Mouse (Mus musculus) intestine, embryonic 14.5 days (tissue): ENCODE measurements around the gene Fbxl17. TPM values are rescaled to one million over a fixed set of nuclear protein-coding genes. Genes with fewer than 3 reads are reported as not detected.

Experiments
- ATAC-seq: fragments of 200-750 bp; cut with Nextera tagmentation; replicated peaks from 2 replicates; pipeline ENCODE4 v1.8.0; 2017; ENCODE audit warnings: low read depth, moderate number of reproducible peaks, moderate TSS enrichment, moderate library complexity; ENCODE audit not compliant: low FRiP score, low TSS enrichment
- DNase-seq: peaks from one replicate; pipeline ENCODE4 v3.0.0-alpha.2; 2018; ENCODE audit warnings: low spot score
- H3K27ac ChIP-seq: fragments of 300-500 bp; sonication (generic); 2 replicates; pipeline ENCODE4 v1.5.1; 2014; ENCODE audit warnings: low read depth, mild to moderate bottlenecking, control low read depth
- H3K27me3 ChIP-seq: fragments of 300-500 bp; sonication (generic); replicated peaks from 2 replicates; pipeline ENCODE4 v1.6.1; 2014; ENCODE audit warnings: low read length, control low read depth; ENCODE audit not compliant: control insufficient read depth, insufficient read depth
- H3K36me3 ChIP-seq: fragments of 300-500 bp; sonication (generic); 2 replicates; pipeline ENCODE4 v1.6.1; 2014; ENCODE audit warnings: low read length, control low read depth; ENCODE audit not compliant: control insufficient read depth, insufficient read depth
- H3K4me1 ChIP-seq: fragments of 300-500 bp; sonication (generic); replicated peaks from 2 replicates; pipeline ENCODE4 v1.6.1; 2014; ENCODE audit warnings: low read length, control low read depth, mixed read lengths; ENCODE audit not compliant: control insufficient read depth, insufficient read depth
- H3K4me2 ChIP-seq: fragments of 300-500 bp; sonication (generic); 2 replicates; pipeline ENCODE4 v1.6.1; 2014; ENCODE audit warnings: low read length
- H3K4me3 ChIP-seq: fragments of 300-500 bp; sonication (generic); 2 replicates; pipeline ENCODE4 v1.5.1; 2014; ENCODE audit warnings: low read depth, low read length, control low read depth, mixed read lengths
- H3K9ac ChIP-seq: fragments of 300-500 bp; sonication (generic); 2 replicates; pipeline ENCODE4 v1.6.1; 2014; ENCODE audit warnings: mild to moderate bottlenecking, low read length
- H3K9me3 ChIP-seq: fragments of 300-500 bp; sonication (generic); 2 replicates; pipeline ENCODE4 v1.6.1; 2016; ENCODE audit warnings: low read length, control low read depth; ENCODE audit not compliant: control insufficient read depth
- WGBS: fragments of 180-500 bp; shearing (Covaris S2); extraction: QIAGEN DNeasy Blood & Tissue Kit; methylation state at CpG from one replicate; pipeline ENCODE4 v1.1.7; 2014; 5-methylcytosine and 5-hydroxymethylcytosine counted together
- polyA plus RNA-seq: library from polyadenylated mRNA; unstranded; fragments of >200 nt; fragmentation: Nextera tagmentation; extraction: Ambion mirVana; gene quantifications from 2 replicates; pipeline ENCODE4 v1.2.1, GENCODE M21; 2014

Fbxl17 gene
- polyA plus RNA-seq, 1 experiment from 2014 or later: 7.5 TPM

DNA sequence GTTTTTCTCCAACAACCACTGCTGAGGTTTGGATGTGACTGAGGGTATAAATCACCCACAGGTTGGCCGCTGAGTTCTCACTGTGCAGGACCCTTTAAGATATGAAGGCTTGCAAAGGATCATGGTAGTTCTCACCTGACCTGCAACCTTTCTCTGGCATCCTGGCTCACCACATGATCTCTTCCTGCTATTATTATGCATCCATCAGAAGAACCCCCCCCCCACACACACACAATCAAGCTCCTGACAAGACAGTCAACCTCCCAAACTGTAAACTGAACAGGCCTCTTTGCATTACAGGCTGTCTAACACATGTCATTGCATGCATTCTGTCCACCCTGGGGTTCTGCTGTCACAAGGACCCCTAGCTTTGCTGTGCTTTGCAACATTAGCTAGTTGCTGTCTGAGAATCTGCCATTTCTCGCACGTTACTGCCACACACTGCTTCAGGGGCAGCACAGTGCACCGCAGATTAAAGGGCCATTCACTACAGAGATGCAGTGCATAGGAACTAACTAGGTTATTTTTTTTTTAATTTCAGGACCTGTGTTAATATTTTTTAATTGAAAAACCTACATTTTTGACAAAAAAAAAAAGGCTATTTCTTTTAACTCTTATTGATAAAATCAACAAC, 148.8 kb downstream of the Fbxl17 start:
- DNase-seq (no peak), ATAC-seq (no peak)
- no peak overlapping the region for H3K4me2 ChIP-seq
- H3K4me1 ChIP-seq: no peaks in the 10 kb centered on the region
- no peak overlapping the region for H3K4me3 ChIP-seq
- no peak overlapping the region for H3K9ac ChIP-seq
- H3K36me3 ChIP-seq: 0 out of 2 replicates have a peak, but pooled peaks cover 3% of the 10 kb centered on the region
- no peak overlapping the region for H3K27ac ChIP-seq
- H3K9me3 ChIP-seq: no peaks in the 10 kb centered on the region
- 67% methylated on average over 4 of the region's 4 CpGs for WGBS
- no peaks in the 10 kb centered on the region for H3K27me3 ChIP-seq

DNA sequence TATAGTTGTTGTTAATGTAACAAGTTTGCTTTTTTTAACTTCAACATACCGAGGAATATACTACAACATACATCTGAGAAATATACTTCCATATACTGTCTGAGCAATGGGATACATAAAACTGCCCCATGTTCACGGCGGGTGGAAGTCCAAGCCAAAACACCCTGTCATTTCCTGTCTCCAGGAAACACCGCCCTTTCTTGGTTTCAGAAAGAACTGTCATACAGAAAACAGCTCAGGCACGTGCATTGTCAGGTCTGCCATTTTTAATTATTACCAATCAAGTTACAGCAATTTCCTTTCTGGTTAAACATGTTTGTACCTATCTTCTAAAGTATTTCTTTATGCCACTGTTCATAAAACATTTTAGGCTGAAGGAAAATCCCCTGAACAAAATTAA, 155.7 kb downstream of the Fbxl17 start:
- WGBS: 82% methylated on average over 5 of the region's 5 CpGs
- no peak for ATAC-seq

DNA sequence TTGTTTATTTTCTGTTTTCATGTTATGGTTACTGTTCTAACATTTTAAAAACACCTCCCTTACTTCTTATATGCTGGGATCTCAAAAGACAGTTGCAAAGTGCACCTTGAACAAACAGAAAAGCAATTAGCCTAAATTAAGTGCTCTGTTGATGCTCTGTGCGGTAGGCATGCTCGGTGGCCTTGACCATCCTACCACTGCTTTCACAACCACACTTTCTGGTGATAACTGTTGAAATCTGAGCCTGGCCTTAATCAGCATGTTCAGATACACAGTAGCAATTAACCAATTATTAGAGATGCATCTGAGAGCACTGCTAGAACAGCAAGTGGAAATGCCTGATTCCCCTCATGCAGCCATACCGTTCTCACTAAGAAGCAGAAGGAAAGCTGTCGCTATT, 156.7 kb downstream of the Fbxl17 start:
- no peak for DNase-seq
- no peak overlapping the region for H3K4me3 ChIP-seq
- peaks cover 10% of the 10 kb centered on the region; the same call in 1 of the 2 replicates for H3K4me1 ChIP-seq
- no peak overlapping the region for H3K27ac ChIP-seq
- H3K27me3 ChIP-seq: no peaks in the 10 kb centered on the region
- H3K9me3 ChIP-seq: no peaks in the 10 kb centered on the region
- H3K36me3 ChIP-seq: 0 out of 2 replicates have a peak, but pooled peaks cover 3% of the 10 kb centered on the region
- H3K4me2 ChIP-seq: no peak overlapping the region
- H3K9ac ChIP-seq: no peak overlapping the region
- WGBS: 85% methylated on average over 4 of the region's 4 CpGs
- no peak for ATAC-seq

More for the DNA sequence above, 155.7 kb downstream of the Fbxl17 start:
- no peaks in the 10 kb centered on the region for H3K9me3 ChIP-seq
- H3K4me2 ChIP-seq: no peak overlapping the region
- H3K27me3 ChIP-seq: no peaks in the 10 kb centered on the region
- no peak for DNase-seq
- no peak overlapping the region for H3K4me3 ChIP-seq
- H3K27ac ChIP-seq: no peak overlapping the region
- H3K36me3 ChIP-seq: 0 out of 2 replicates have a peak, but pooled peaks cover 3% of the 10 kb centered on the region
- peaks cover 7% of the 10 kb centered on the region; the same call in 1 of the 2 replicates for H3K4me1 ChIP-seq
- H3K9ac ChIP-seq: no peak overlapping the region

- Histone ChIP-seq H3K4me1 (peaks cover 10% of the 10 kb centered on the region; the same call in 1 of the 2 replicates), H3K4me2 (no peak overlapping the region), H3K36me3 (0 out of 2 replicates have a peak, but pooled peaks cover 3% of the 10 kb centered on the region), H3K9me3 (no peaks in the 10 kb centered on the region), H3K27me3 (no peaks in the 10 kb centered on the region), H3K4me3 (no peak overlapping the region), H3K27ac (no peak overlapping the region), H3K9ac (no peak overlapping the region)
- WGBS: 86% methylated on average over 11 of the region's 11 CpGs
- no peak for DNase-seq
- ATAC-seq: no peak
These were observed 157.4 kb downstream of the Fbxl17 start for GRCm38 (mm10) chr17:63342440-63342839.

DNA sequence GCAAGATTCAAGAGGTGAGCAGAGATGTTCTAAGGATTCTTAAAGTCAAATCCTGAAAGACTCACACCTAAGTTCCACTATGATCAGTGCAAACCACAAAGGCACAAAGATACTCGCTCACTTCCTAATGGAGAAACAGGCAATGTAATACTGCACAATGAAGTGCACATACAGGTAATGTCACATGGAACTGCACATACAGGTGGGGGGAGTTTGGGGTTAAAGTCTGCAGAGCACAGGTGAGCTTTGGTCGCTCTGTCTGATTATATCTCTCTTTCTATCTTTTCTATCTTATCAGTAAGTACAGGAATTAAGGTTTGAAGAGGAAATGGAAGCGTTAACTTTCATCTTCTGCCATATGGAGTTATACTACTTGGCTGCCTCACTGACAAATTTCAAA, 158.6 kb downstream of the Fbxl17 start:
- Histone ChIP-seq H3K4me2 (no peak overlapping the region), H3K36me3 (no peaks in the 10 kb centered on the region), H3K4me1 (peaks cover 10% of the 10 kb centered on the region; the same call in 1 of the 2 replicates), H3K9ac (no peak overlapping the region), H3K27me3 (no peaks in the 10 kb centered on the region), H3K27ac (no peak overlapping the region), H3K9me3 (no peaks in the 10 kb centered on the region), H3K4me3 (no peak overlapping the region)
- WGBS: 76% methylated on average over 3 of the region's 3 CpGs
- ATAC-seq (no peak), DNase-seq (no peak)

DNA sequence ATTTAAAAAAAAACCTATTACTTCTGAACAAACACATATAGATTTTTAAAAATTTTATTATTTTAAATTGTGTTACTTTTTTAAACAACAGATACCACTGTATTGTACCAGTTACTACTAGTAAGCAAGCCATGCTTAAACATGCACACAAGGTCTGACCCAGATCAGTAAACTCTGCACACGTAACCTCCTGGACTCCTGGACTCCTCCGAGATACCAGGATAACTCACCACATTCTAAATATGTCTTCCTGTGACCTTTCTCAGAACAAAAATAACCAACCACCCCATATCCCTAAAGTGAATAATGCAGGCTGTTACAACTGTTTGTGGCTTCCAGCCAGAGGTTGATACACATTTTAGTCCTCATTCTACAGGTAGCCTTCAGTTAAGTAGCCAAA, 170.9 kb downstream of the Fbxl17 start:
- Histone ChIP-seq H3K4me2 (no peak overlapping the region), H3K36me3 (no peaks in the 10 kb centered on the region), H3K4me3 (no peak overlapping the region), H3K27ac (no peak overlapping the region), H3K9me3 (no peaks in the 10 kb centered on the region), H3K9ac (no peak overlapping the region), H3K4me1 (no peaks in the 10 kb centered on the region), H3K27me3 (no peaks in the 10 kb centered on the region)
- ATAC-seq (no peak), DNase-seq (no peak)
- WGBS: 89% methylated on average over 2 of the region's 2 CpGs

GRCm38 (mm10) chr17:63326227-63326626, 173.6 kb downstream of the Fbxl17 start:
- no peak for DNase-seq
- no peak overlapping the region for H3K27ac ChIP-seq
- WGBS: 84% methylated on average over 5 of the region's 5 CpGs
- no peaks in the 10 kb centered on the region for H3K4me1 ChIP-seq
- no peak for ATAC-seq
- H3K27me3 ChIP-seq: no peaks in the 10 kb centered on the region
- H3K4me3 ChIP-seq: no peak overlapping the region
- no peak overlapping the region for H3K4me2 ChIP-seq
- H3K36me3 ChIP-seq: no peaks in the 10 kb centered on the region
- no peak overlapping the region for H3K9ac ChIP-seq
- no peaks in the 10 kb centered on the region for H3K9me3 ChIP-seq

- H3K9me3 ChIP-seq: no peaks in the 10 kb centered on the region
- DNase-seq (no peak), ATAC-seq (no peak)
- H3K4me3 ChIP-seq: no peak overlapping the region
- no peaks in the 10 kb centered on the region for H3K27me3 ChIP-seq
- no peak overlapping the region for H3K4me2 ChIP-seq
- H3K9ac ChIP-seq: no peak overlapping the region
- no peaks in the 10 kb centered on the region for H3K4me1 ChIP-seq
- WGBS: 97% methylated on average over 2 of the region's 2 CpGs
- H3K36me3 ChIP-seq: no peaks in the 10 kb centered on the region
- no peak overlapping the region for H3K27ac ChIP-seq
These were observed 175.1 kb downstream of the Fbxl17 start for GRCm38 (mm10) chr17:63324672-63325071.

- no peaks in the 10 kb centered on the region for H3K9me3 ChIP-seq
- no peak overlapping the region for H3K4me3 ChIP-seq
- WGBS: 35% methylated on average over 2 of the region's 2 CpGs
- no peaks in the 10 kb centered on the region for H3K4me1 ChIP-seq
- DNase-seq: peak; percentile 82
- no peaks in the 10 kb centered on the region for H3K36me3 ChIP-seq
- no peak overlapping the region for H3K27ac ChIP-seq
- no peak overlapping the region for H3K4me2 ChIP-seq
- no peak overlapping the region for H3K9ac ChIP-seq
- ATAC-seq: peak; percentile 78
- no peaks in the 10 kb centered on the region for H3K27me3 ChIP-seq
These were observed 175.8 kb downstream of the Fbxl17 start for GRCm38 (mm10) chr17:63324039-63324438.
